Mouse (Mus musculus) T-helper 17 cell (primary cell): ENCODE results near the gene Erp29.

Source experiments
- in situ Hi-C, 2 experiments: fragments of 300-600 bp; cut with MboI, MseI; formaldehyde crosslinking; loops; 1 replicate in 1 of 2; 2 replicates in 1 of 2; pipeline ENCODE4 v1.15.1; 2025; ENCODE audit warnings: high pct_unique_total_duplicates in 2 of 2

Erp29 gene

DNA sequence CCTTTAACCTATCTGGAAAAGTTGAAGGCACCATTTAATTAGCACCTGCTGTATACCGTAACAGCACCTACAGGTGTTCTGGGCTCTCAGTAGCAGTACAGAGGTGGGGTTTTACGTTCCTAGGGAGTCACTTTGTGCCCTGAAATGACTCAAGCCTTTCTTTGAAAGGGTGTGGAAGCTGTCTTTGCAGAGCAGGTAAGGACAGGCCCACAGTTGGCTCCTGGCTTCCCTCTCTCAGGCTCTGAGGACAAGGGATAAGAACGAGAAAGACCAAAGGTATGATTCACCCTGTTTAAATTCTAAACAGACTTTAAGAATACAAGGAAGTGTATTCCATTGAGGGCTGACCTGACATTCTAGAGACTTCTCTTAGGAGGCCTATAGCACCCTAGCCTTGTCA is 58.9 kb downstream of the Erp29 start:
- in situ Hi-C loops, result no loop called here

- in situ Hi-C loops, result no loop called here
Measured at GRCm38 (mm10) chr5:121392667-121393380, 59.5 kb downstream of the Erp29 start.

DNA sequence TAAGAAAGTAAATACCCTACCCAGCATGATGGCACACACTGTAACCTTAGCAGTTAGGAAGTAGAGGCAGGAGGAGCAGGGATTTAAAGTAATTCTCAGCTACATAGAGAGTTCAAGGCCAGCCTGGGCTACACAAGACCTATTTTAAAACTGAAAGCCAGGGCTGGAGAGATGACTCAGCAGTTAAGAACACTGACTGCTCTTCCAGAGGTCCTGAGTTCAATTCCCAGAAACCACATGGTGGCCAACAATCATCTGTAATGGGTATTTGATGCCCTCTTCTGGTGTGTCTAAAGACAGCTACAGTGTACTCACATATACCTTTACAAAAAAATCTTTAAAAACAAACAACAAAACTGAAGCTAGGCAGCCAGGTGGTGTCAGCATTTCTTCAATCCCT is 62.6 kb downstream of the Erp29 start:
- in situ Hi-C loops, result no loop called here

DNA sequence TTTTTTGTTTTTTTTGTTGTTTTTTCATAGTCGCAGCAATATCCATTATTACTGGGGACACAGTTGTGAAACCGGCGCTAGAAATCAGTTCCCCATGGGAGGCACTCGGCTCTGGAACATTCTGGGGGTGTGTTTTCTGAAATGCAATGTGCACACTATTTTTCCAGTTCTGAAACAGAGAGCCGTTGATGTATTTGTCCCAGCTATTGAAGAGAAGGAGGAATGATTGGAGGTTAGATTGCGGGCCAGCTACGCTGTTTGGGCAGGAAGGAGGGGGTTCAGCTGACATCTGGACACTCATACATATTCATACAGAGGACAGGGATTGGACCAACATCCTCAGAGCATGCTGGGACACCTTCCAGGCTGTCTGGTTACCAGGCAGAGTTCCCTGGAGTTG is 63.2 kb downstream of the Erp29 start:
- in situ Hi-C loops, result no loop called here

- in situ Hi-C loops, result no loop called here
Measured at GRCm38 (mm10) chr5:121387126-121387525, 65.2 kb downstream of the Erp29 start.

DNA sequence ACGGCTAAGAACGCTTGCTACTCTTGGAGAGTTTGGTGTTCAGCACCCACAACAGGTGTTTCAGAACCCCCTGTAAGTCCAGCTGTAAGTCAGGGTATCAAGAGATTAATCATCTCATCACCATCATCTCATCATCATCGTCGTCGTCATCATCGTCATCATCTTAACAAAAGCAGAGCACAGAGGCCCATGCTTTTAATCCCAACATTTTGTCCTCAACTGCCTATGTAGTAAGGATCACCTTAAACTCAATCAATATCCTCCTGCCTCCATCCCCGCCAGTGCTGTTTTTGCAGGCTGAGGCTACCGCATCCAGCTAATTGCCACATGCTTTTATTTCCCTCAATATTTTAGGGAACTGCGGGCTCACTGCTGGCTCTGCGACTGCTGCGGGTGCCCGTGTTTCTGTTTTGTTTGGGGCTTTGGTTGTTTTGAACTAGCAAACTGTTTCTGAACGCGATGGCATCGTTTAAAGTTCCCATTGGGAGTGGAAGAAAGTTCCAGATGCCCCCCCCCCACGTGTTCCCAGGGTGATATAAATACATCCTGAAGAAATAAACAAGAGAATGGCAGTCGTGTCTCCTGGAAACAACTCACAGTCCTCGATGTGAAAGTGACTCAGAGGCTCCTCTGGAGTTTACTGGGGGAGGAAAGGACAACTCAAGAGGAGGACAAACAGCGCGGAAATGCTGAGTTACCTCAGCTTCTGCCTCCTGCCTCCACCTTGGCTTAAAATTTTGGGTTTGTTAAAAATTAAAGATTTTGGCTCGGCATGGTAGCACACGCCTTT is 66.0 kb downstream of the Erp29 start:
- in situ Hi-C loops, result no loop called here

- in situ Hi-C loops, result no loop called here
Measured at GRCm38 (mm10) chr5:121385461-121386119, 66.7 kb downstream of the Erp29 start, which contains the start of gene Trafd1. Gene Trafd1 (minus strand): TSS chr5:121385632.

DNA sequence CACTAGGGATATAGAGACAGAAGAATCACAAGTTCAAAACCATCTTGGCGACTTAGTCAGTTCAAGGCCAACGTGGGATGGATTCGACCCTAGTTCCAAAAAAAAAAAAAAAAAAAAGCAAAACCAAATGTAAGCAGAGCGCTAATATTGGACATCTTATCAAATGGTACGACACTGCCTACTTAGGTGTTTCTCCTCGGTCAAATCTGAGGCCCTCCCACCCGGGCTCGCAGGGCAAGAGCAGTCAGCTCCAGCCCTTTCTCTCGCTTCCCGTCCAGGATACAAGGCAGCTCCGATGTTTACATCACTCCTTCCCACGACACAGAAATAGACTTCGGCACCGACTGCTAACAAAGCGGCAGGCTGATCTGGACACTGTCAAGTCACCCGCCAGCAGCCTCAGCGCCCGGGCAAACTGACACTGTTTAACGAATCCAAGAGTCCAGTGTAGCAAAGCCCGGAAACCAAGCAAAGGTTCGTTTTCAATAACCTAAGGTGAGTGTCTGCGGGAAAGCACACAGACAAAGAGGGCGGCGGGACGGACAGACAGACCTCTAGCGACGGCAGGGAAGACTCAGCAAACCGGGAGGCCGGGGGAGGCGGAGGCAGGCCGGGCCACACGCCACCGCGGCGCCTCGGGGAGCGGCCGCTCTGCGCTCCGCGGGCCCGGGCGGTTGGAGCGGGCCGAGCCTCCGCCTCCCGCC is 67.4 kb downstream of the Erp29 start:
- in situ Hi-C loops, result no loop called here

GRCm38 (mm10) chr5:121383857-121384756 is 68.2 kb downstream of the Erp29 start:
- in situ Hi-C loops, result no loop called here

DNA sequence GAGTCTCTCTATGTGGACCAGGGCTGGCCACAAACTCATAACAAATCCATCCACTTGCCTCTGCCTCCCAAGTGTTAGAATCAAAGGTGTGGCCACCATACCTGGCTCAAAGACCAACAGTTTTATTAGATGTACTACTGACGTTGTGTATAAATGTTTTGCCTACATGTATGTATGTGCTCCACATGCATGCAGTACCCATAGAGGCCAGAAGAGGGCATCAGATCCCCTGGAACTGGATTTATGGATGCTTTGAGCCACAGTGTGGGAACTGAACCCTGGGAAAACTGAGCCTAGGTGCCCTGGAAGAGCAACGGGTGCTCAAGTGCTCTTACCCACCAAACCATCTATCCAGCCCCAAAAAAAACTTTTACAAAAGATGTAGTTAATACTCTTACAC is 71.6 kb downstream of the Erp29 start:
- in situ Hi-C loops, result no loop called here

GRCm38 (mm10) chr5:121378678-121379256 is 73.5 kb downstream of the Erp29 start:
- in situ Hi-C loops, result loop anchor here (5.0 kb wide), 1 partner anchor 161 kb away; no protein-coding TSS in a partner anchor
